Mouse (Mus musculus) C2C12 (cell line): ENCODE results near the gene Aunip. TPM values are rescaled to one million over a fixed set of nuclear protein-coding genes. Genes with fewer than 3 reads are reported as not detected.

Experiments
- H3K27me3 ChIP-seq: one replicate; pipeline ENCODE4 v1.6.1; 2011; ENCODE audit not compliant: control insufficient read depth, insufficient read depth, insufficient read length
- H3K36me3 ChIP-seq: one replicate; pipeline ENCODE4 v1.6.1; 2011; ENCODE audit not compliant: control insufficient read depth, insufficient read depth
- H3K4me3 ChIP-seq: one replicate; pipeline ENCODE4 v1.5.1; 2011; ENCODE audit warnings: mild to moderate bottlenecking, control low read depth; ENCODE audit not compliant: poor library complexity, insufficient read depth, severe bottlenecking
- H3K79me2 ChIP-seq: one replicate; pipeline ENCODE4 v1.6.1; 2011; ENCODE audit not compliant: control insufficient read depth, insufficient read depth
- H3K79me3 ChIP-seq: one replicate; pipeline ENCODE4 v1.6.1; 2011; ENCODE audit warnings: low read depth, control low read depth
- H3ac ChIP-seq: one replicate; pipeline ENCODE3; 2011; ENCODE audit warnings: low read depth; ENCODE audit not compliant: control insufficient read depth, insufficient read length
- CEBPB ChIP-seq: IDR thresholded peaks from one replicate; pipeline ENCODE4 v1.6.1; 2011; ENCODE audit warnings: low read depth, mild to moderate bottlenecking, control low read depth, moderate library complexity
- CTCF ChIP-seq: IDR thresholded peaks from one replicate; pipeline ENCODE4 v1.5.1; 2011; ENCODE audit not compliant: control insufficient read depth, insufficient read depth, insufficient read length
- FOSL1 ChIP-seq: IDR thresholded peaks from one replicate; pipeline ENCODE4 v1.8.0; 2011; ENCODE audit warnings: mild to moderate bottlenecking, low read length; ENCODE audit not compliant: poor library complexity, insufficient read depth, severe bottlenecking
- MAX ChIP-seq: IDR thresholded peaks from one replicate; pipeline ENCODE4 v1.6.1; 2011; ENCODE audit warnings: mild to moderate bottlenecking, control low read depth
- MYOD1 ChIP-seq: IDR thresholded peaks from one replicate; pipeline ENCODE4 v1.6.1; 2011; ENCODE audit warnings: low read depth; ENCODE audit not compliant: control insufficient read depth, insufficient read length
- MYOG ChIP-seq: IDR thresholded peaks from one replicate; pipeline ENCODE4 v1.6.1; 2011; ENCODE audit not compliant: control insufficient read depth, insufficient read length; ENCODE audit errors: extremely low read depth
- USF1 ChIP-seq: IDR thresholded peaks from one replicate; pipeline ENCODE4 v1.6.1; 2011; ENCODE audit warnings: low read depth, mild to moderate bottlenecking, control low read depth, moderate library complexity
- polyA plus RNA-seq: library from polyadenylated mRNA; unstranded; fragments of >200 nt; fragmentation: generic; extraction: Trizol; gene quantifications from one replicate; pipeline ENCODE4 v1.2.1, GENCODE M21; 2012; ENCODE audit warnings: missing spikeins

Gene Aunip
- polyA plus RNA-seq, 1 experiment, result 14.9 TPM

- H3K79me3 ChIP-seq, result no peaks in the 10 kb centered on the region
- H3K4me3 ChIP-seq, result no peak overlapping the region
- no peak overlapping the region for H3ac ChIP-seq
- TF ChIP-seq MYOD1 (no peak), FOSL1 (no peak), MYOG (no peak), USF1 (no peak), MAX (no peak), CEBPB (no peak), CTCF (no peak)
- H3K27me3 ChIP-seq, result no peaks in the 10 kb centered on the region
- no peaks in the 10 kb centered on the region for H3K79me2 ChIP-seq
- H3K36me3 ChIP-seq, result no peaks in the 10 kb centered on the region
Observed at GRCm38 (mm10) chr4:134558570-134559113, 47.8 kb downstream of the Aunip start.

- H3ac ChIP-seq, result no peak overlapping the region
- H3K79me3 ChIP-seq, result no peaks in the 10 kb centered on the region
- no peaks in the 10 kb centered on the region for H3K27me3 ChIP-seq
- H3K36me3 ChIP-seq, result no peaks in the 10 kb centered on the region
- no peak overlapping the region for H3K4me3 ChIP-seq
- no peaks in the 10 kb centered on the region for H3K79me2 ChIP-seq
- TF ChIP-seq CEBPB (no peak), CTCF (no peak), MYOD1 (peak; percentile 86), MYOG (no peak), FOSL1 (no peak), MAX (peak; percentile 17), USF1 (no peak)
Observed at GRCm38 (mm10) chr4:134559154-134559553, 48.4 kb downstream of the Aunip start.

- Histone ChIP-seq H3K79me2 (no peaks in the 10 kb centered on the region), H3K27me3 (no peaks in the 10 kb centered on the region), H3K36me3 (no peaks in the 10 kb centered on the region), H3ac (no peak overlapping the region), H3K4me3 (no peak overlapping the region), H3K79me3 (no peaks in the 10 kb centered on the region)
- no peak for TF ChIP-seq MAX
- TF ChIP-seq MYOG, result no peak
- no peak for TF ChIP-seq CTCF
- TF ChIP-seq USF1, result no peak
- no peak for TF ChIP-seq MYOD1
- no peak for TF ChIP-seq FOSL1
- TF ChIP-seq CEBPB, result no peak
Observed at GRCm38 (mm10) chr4:134560699-134561098, 49.9 kb downstream of the Aunip start.

DNA sequence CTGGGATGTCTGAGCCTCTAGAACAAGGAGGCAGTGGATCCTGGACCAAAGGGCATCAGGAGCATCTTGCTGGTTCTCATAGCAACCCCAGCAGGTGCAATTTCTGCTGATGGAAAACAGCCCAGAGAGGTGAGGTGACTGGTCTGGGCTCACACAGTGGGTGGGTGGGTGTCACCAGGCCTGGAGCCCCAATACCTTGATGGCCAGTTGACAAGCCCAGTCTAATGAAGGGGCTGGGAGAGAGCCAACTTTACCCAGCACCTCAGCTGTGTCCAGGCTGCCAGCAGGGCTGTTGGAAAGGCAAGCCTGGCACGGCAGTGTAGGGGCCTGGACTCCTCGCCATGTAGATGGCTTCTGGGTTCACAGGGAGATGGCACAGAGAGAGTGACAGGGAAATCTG is 51.2 kb downstream of the Aunip start:
- no peak for TF ChIP-seq CEBPB
- no peak for TF ChIP-seq USF1
- no peak for TF ChIP-seq MYOD1
- no peak for TF ChIP-seq MAX
- no peak for TF ChIP-seq FOSL1
- TF ChIP-seq MYOG, result no peak
- Histone ChIP-seq H3K27me3 (no peaks in the 10 kb centered on the region), H3K79me3 (no peaks in the 10 kb centered on the region), H3ac (no peak overlapping the region), H3K4me3 (no peak overlapping the region), H3K36me3 (no peaks in the 10 kb centered on the region), H3K79me2 (no peaks in the 10 kb centered on the region)

DNA sequence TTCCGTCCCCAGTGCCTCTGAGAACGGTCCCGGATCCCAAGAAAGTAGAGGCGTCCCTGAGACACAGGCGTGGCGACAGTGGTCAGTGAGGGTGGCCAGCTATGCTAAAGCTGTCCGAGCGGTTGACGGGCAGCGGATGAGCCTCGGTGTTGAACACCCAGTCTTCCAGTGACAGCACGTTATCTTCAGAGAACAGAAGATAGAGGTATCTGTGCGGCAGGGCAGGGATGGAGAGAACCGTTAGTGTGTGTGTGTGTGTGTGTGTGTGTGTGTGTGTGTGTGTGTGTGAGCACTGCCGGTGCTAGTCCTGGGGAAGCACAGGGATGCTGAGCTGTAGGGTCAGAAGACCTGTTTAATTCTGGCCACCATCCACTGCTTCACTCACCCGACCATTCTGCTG is 52.8 kb downstream of the Aunip start:
- TF ChIP-seq CTCF, result no peak
- TF ChIP-seq MYOD1, result no peak
- TF ChIP-seq MYOG, result no peak
- no peak for TF ChIP-seq MAX
- no peak for TF ChIP-seq USF1
- no peak for TF ChIP-seq FOSL1
- no peak for TF ChIP-seq CEBPB
- H3K4me3 ChIP-seq, result no peak overlapping the region
- H3ac ChIP-seq, result no peak overlapping the region
- H3K27me3 ChIP-seq, result no peaks in the 10 kb centered on the region
- no peaks in the 10 kb centered on the region for H3K79me2 ChIP-seq
- no peaks in the 10 kb centered on the region for H3K79me3 ChIP-seq
- H3K36me3 ChIP-seq, result no peaks in the 10 kb centered on the region

DNA sequence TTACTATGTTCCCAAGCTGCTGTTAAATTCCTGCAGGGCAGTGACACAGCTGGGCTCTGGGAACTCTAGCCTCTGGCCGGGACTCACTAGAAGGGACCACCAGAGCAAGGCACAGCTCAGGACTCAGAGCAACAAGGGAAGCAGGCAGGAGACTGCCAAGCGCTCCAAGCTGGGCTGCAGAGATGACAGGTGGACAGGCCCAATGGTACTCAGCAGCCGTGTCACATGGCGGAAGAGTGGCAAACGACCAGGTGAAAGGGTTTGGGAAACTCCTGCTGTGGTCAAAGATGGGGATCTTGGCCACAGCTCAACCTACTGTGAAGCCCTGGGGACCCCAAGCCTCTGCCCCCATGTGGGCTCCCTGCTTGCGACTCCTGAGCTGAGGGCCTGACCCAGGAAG is 53.3 kb downstream of the Aunip start:
- TF ChIP-seq FOSL1, result no peak
- TF ChIP-seq MAX, result no peak
- no peak for TF ChIP-seq CTCF
- no peak for TF ChIP-seq USF1
- no peak for TF ChIP-seq MYOG
- TF ChIP-seq MYOD1, result no peak
- no peak for TF ChIP-seq CEBPB
- no peaks in the 10 kb centered on the region for H3K27me3 ChIP-seq
- no peak overlapping the region for H3K4me3 ChIP-seq

More for the DNA sequence above, 53.3 kb downstream of the Aunip start:
- Histone ChIP-seq H3K79me3 (no peaks in the 10 kb centered on the region), H3K79me2 (no peaks in the 10 kb centered on the region), H3ac (no peak overlapping the region), H3K36me3 (no peaks in the 10 kb centered on the region)
